Comparison of ENCODE assay signal across 11 mouse cellular contexts in the genomic region with DNA sequence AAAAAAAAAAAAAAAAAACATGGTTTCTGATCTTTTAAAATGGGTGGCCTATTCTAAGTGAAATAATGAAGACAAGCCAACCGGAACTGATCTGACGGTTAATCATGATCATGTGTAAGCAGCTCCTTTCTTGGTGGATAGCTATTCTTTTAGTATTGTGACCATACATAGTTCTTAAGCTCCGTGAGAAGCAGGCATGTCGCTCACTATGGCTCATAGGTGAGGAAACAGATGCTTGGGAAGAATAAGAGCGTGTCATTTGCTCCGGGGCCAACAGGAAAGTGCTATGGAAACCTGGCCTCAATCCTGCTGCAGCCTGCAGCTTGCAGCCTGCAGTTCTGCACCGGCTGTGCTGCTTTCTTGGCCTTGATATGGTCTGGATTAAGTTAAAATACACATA. TPM values are rescaled to one million over a fixed set of nuclear protein-coding genes. Genes with fewer than 3 reads are reported as not detected.
DNase-seq lines count a peak whose midpoint lies in the region; ATAC-seq and TF ChIP-seq lines count a peak whose summit lies in the region.
"Had no signal": no experiment of that assay in that cellular context is flagged by ENCODE, and none has a peak within 500 bp of the region (broad histone marks: within the 10 kb centered on the region; RNA-seq: fewer than 3 reads in every experiment).

No protein-coding gene starts in this region.

- no peak overlapping the region for H3K9ac ChIP-seq in heart, embryonic 12.5 days
- no peak overlapping the region for H3K9ac ChIP-seq in midbrain, embryonic 12.5 days (replicated peaks)
- no peak overlapping the region for H3K9ac ChIP-seq in midbrain, embryonic 16.5 days (ENCODE audit: low read depth, low read length)
- no peak overlapping the region for H3K9ac ChIP-seq in hindbrain, postnatal 0 days (replicated peaks; ENCODE audit: low read length)
- H3K9ac ChIP-seq: embryonic facial prominence, embryonic 12.5 days; liver, embryonic 13.5 days had no signal

- H3K4me1 ChIP-seq in heart, embryonic 12.5 days (replicated peaks), result peaks cover 46% of the 10 kb centered on the region
- H3K4me1 ChIP-seq in midbrain, embryonic 12.5 days, result peaks cover 14% of the 10 kb centered on the region
- H3K4me1 ChIP-seq in midbrain, embryonic 16.5 days (ENCODE audit: control insufficient read depth, insufficient read depth, low read length), result peaks cover 2% of the 10 kb centered on the region; the same call in 1 of the 2 replicates
- no peaks in the 10 kb centered on the region for H3K4me1 ChIP-seq in hindbrain, postnatal 0 days (ENCODE audit: insufficient read depth, low read length)

- peak overlapping the region; percentile 35; the same call in 1 of the 2 replicates for H3K27ac ChIP-seq in heart, embryonic 12.5 days (ENCODE audit: poor library complexity, severe bottlenecking)
- H3K27ac ChIP-seq in midbrain, embryonic 12.5 days (replicated peaks), result no peak overlapping the region
- no peak overlapping the region for H3K27ac ChIP-seq in midbrain, embryonic 16.5 days (ENCODE audit: low read length)
- H3K27ac ChIP-seq in hindbrain, postnatal 0 days, result no peak overlapping the region
- H3K27ac ChIP-seq: embryonic facial prominence, embryonic 12.5 days had no signal

- DNase-seq in heart, postnatal 14 days, result no peak
- DNase-seq in cerebellum, postnatal 25 days, result peak; percentile 62 to 63
- no peak for DNase-seq in hindbrain, postnatal 0 days (ENCODE audit: low spot score)
- no peak for DNase-seq in left cerebral cortex, postnatal 25 days (ENCODE audit: low spot score in 2 of 2)
- DNase-seq in kidney, adult 8-10 months, result no peak
- DNase-seq: adrenal gland, adult 2 months; liver, embryonic 13.5 days had no signal

- WGBS in heart, embryonic 12.5 days, result 62% methylated on average over 7 of the region's 7 CpGs
- 29% methylated on average over 7 of the region's 7 CpGs for WGBS in midbrain, embryonic 12.5 days
- WGBS in midbrain, embryonic 16.5 days, result 24% methylated on average over 7 of the region's 7 CpGs
- WGBS in hindbrain, postnatal 0 days, result 30% methylated on average over 7 of the region's 7 CpGs

- TF ChIP-seq CTCF in hindbrain, postnatal 0 days (IDR thresholded peaks at IDR 0.05; ENCODE audit: low read depth), result no peak

- no peak overlapping the region; the same call in 1 of the 2 replicates for H3K4me2 ChIP-seq in heart, embryonic 12.5 days
- no peak overlapping the region for H3K4me2 ChIP-seq in midbrain, embryonic 12.5 days (replicated peaks)
- H3K4me2 ChIP-seq in midbrain, embryonic 16.5 days (ENCODE audit: low read length), result no peak overlapping the region
- H3K4me2 ChIP-seq in hindbrain, postnatal 0 days (ENCODE audit: low read depth, low read length), result no peak overlapping the region
- H3K4me2 ChIP-seq: embryonic facial prominence, embryonic 12.5 days; liver, embryonic 13.5 days had no signal

- intact Hi-C loops in heart, postnatal 14 days (cut with DNase I), result no loop called here
- intact Hi-C loops in left cerebral cortex, postnatal 25 days (cut with DNase I), result no loop called here

- no peaks in the 10 kb centered on the region for H3K36me3 ChIP-seq in heart, embryonic 12.5 days
- no peaks in the 10 kb centered on the region for H3K36me3 ChIP-seq in midbrain, embryonic 12.5 days
- no peaks in the 10 kb centered on the region for H3K36me3 ChIP-seq in midbrain, embryonic 16.5 days (ENCODE audit: control insufficient read depth, insufficient read depth, low read length)
- H3K36me3 ChIP-seq in hindbrain, postnatal 0 days (ENCODE audit: insufficient read depth, low read length), result no peaks in the 10 kb centered on the region
- H3K36me3 ChIP-seq: embryonic facial prominence, embryonic 12.5 days had no signal

- no peaks in the 10 kb centered on the region for H3K27me3 ChIP-seq in heart, embryonic 12.5 days (replicated peaks)
- H3K27me3 ChIP-seq in midbrain, embryonic 12.5 days, result no peaks in the 10 kb centered on the region; the same call in 1 of the 2 replicates
- no peaks in the 10 kb centered on the region for H3K27me3 ChIP-seq in midbrain, embryonic 16.5 days (ENCODE audit: control insufficient read depth, insufficient read depth, low read depth, low read length)
- H3K27me3 ChIP-seq in hindbrain, postnatal 0 days (ENCODE audit: insufficient read depth, low read length), result no peaks in the 10 kb centered on the region
- H3K27me3 ChIP-seq: embryonic facial prominence, embryonic 12.5 days; liver, embryonic 13.5 days had no signal

- no peaks in the 10 kb centered on the region for H3K9me3 ChIP-seq in heart, embryonic 12.5 days (replicated peaks)
- H3K9me3 ChIP-seq in midbrain, embryonic 12.5 days, result no peaks in the 10 kb centered on the region
- H3K9me3 ChIP-seq in midbrain, embryonic 16.5 days (replicated peaks; ENCODE audit: control insufficient read depth, low read length, poor library complexity, severe bottlenecking), result no peaks in the 10 kb centered on the region
- H3K9me3 ChIP-seq in hindbrain, postnatal 0 days (ENCODE audit: low read length), result no peaks in the 10 kb centered on the region
- H3K9me3 ChIP-seq: embryonic facial prominence, embryonic 12.5 days; liver, embryonic 13.5 days had no signal

- ATAC-seq in heart, embryonic 12.5 days (ENCODE audit: insufficient number of reproducible peaks, low FRiP score), result no peak
- ATAC-seq in midbrain, embryonic 12.5 days (ENCODE audit: low FRiP score, low read depth), result peak; percentile 63
- ATAC-seq in midbrain, embryonic 16.5 days, result no peak
- ATAC-seq in hindbrain, postnatal 0 days, result peak; percentile 38; the same call in 1 of the 2 replicates

- no peak overlapping the region for H3K4me3 ChIP-seq in heart, embryonic 12.5 days
- H3K4me3 ChIP-seq in midbrain, embryonic 12.5 days, result no peak overlapping the region
- no peak overlapping the region for H3K4me3 ChIP-seq in midbrain, embryonic 16.5 days (ENCODE audit: low read depth, low read length)
- H3K4me3 ChIP-seq in hindbrain, postnatal 0 days (ENCODE audit: low read length), result no peak overlapping the region
- H3K4me3 ChIP-seq: embryonic facial prominence, embryonic 12.5 days; liver, embryonic 13.5 days had no signal

RNA-seq across cellular contexts. Expression of gene Mbnl1, which starts 40.7 kb away (rescaled TPM):
- polyA plus RNA-seq in heart, embryonic 12.5 days (2016; fragmentation: Nextera tagmentation; extraction: Ambion mirVana), result 77.4 and 78.4 TPM in 2 replicates
- total RNA-seq in heart, postnatal 14 days (2021), result 100 to 1,000 TPM; 182 to 189 TPM
- polyA plus RNA-seq in midbrain, embryonic 12.5 days (2016; fragmentation: Nextera tagmentation; extraction: Ambion mirVana), result 30.5 and 33.3 TPM in 2 replicates
- polyA plus RNA-seq in midbrain, embryonic 16.5 days (2015; fragmentation: Nextera tagmentation; extraction: Ambion mirVana), result 46.8 and 48.7 TPM in 2 replicates
- 71.4 and 90.8 TPM in 2 replicates for total RNA-seq in hindbrain, postnatal 0 days (2014; rRNA removed)
- 52.7 and 56.2 TPM in 2 replicates for polyA plus RNA-seq in hindbrain, postnatal 0 days (2015; fragmentation: Nextera tagmentation; extraction: Ambion mirVana)
- total RNA-seq in left cerebral cortex, postnatal 25 days (2021), result 100 to 1,000 TPM; 135 to 150 TPM

Comparison
In these comparisons a context has a peak if more than half of its experiments do, and no peak if none do; other contexts are left out.
1. ATAC-seq: peak in midbrain, embryonic 12.5 days (single experiment) and hindbrain, postnatal 0 days (single experiment); none in heart, embryonic 12.5 days (single experiment) and midbrain, embryonic 16.5 days (single experiment).
2. DNase-seq: peak in cerebellum, postnatal 25 days (2 of 2); none in heart, postnatal 14 days (0 of 2), hindbrain, postnatal 0 days (single experiment), left cerebral cortex, postnatal 25 days (0 of 2) and kidney, adult 8-10 months (0 of 2).